Comparison of ENCODE assay signal across 1 mouse cellular context in the genomic region with DNA sequence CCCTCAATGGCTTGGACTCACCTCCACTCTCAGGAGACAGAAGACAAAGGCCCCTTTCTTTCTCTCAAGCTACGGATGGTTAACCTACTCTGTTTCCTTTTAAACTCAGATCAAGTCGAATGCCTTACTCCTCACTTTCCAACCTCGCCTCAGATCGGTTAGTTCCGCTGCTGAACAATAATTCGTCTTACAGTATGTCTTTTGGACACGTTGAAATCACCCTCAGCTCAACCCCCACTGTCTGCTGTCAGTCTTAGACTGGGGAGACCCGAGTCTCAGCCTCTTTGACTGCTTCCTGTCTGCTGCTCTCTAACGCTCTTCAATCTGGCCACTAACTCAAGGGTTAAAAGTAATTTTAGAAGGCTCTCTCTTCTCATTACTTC.
A peak's percentile ranks its signal among the peaks of the same experiment; 100 is the strongest.
TF ChIP-seq lines count a peak whose summit lies in the region.

No protein-coding gene starts in this region.

TF ChIP-seq in CH12.LX, 34 proteins besides CTCF, POLR2A, EP300 and RAD21 (continued from another document):
- TF ChIP-seq PAX5 (IDR thresholded peaks at IDR 0.05; ENCODE audit: low read length) (no peak), HCFC1 (IDR thresholded peaks at IDR 0.05; ENCODE audit: low read depth, low read length) (no peak), ZKSCAN1 (IDR thresholded peaks at IDR 0.05; ENCODE audit: borderline replicate concordance, low read depth, low read length) (no peak), UBTF (IDR thresholded peaks at IDR 0.05; ENCODE audit: low read depth, low read length) (no peak), NELFE (IDR thresholded peaks at IDR 0.05; ENCODE audit: low read depth, low read length) (0 out of 2 replicates have a peak, but pooled peaks have one; percentile 57), ZC3H11A (IDR thresholded peaks at IDR 0.05; ENCODE audit: low read depth, low read length) (no peak), KAT2A (IDR thresholded peaks at IDR 0.05; ENCODE audit: insufficient replicate concordance, low read length) (no peak), BHLHE40 (IDR thresholded peaks at IDR 0.05; ENCODE audit: low read depth, low read length) (no peak), USF1 (IDR thresholded peaks at IDR 0.05; ENCODE audit: low read depth, low read length) (no peak), ZMIZ1 (IDR thresholded peaks at IDR 0.05; ENCODE audit: low read depth, low read length) (peak; percentile 52; the same call in 1 of the 2 replicates), USF2 (conservative IDR thresholded peaks at IDR 0.05; ENCODE audit: low read depth, low read length) (no peak), MAX (IDR thresholded peaks at IDR 0.05; ENCODE audit: low read length) (0 out of 2 replicates have a peak, but pooled peaks have one; percentile 23), CHD1 (IDR thresholded peaks at IDR 0.05; ENCODE audit: low read depth, low read length) (peak; percentile 76; the same call in 1 of the 2 replicates), JUND (conservative IDR thresholded peaks at IDR 0.05; ENCODE audit: low read depth, low read length) (peak; percentile 22; the same call in 1 of the 2 replicates), POLR2AphosphoS2 (IDR thresholded peaks at IDR 0.05; ENCODE audit: low read depth, low read length) (no peak), IRF4 (IDR thresholded peaks at IDR 0.05; ENCODE audit: low read depth, low read length) (no peak; the same call in 1 of the 2 replicates)
